Mouse (Mus musculus): Measurements from ENCODE around the gene Gtf3a. TPM values are rescaled to one million over a fixed set of nuclear protein-coding genes. Genes with fewer than 3 reads are reported as not detected.

Gtf3a gene
- 15.2 TPM for polyA plus RNA-seq (2014; fragmentation: Illumina TruSeq; extraction: RNeasy Lipid Tissue Mini Kit (QIAGEN cat#74804); ENCODE audit: low replicate concordance)

DNA sequence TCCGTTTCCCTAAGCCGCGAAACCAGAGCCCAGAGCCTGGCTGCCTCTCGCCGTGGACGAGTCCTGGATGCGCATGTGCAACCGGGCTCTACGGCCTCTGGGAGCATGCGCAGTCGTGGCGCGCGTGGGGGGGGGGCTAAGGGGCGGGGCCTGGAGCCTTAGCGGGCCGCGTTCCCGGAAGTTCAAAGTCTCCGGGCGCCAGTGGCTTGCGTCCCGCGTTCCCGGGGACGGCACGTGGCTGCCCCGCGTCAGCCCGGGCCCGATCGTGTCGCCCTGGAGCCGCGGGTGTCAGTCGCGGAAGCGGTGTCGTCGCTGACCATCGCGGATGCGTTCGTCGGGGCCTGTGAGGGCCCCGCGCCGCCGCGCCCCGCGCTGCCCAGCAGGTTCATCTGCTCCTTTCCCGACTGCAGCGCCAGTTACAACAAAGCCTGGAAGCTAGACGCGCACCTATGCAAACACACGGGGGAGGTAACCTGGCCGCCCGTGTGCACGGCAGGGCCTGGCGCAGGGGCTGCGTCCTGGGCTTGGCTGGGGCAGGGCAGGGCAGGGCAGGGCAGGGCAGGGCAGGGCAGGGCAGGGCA lies at the start of gene Gtf3a:
Gtf3a (plus strand) TSS at position 150 of the 581 bp plus-strand sequence.

DNA sequence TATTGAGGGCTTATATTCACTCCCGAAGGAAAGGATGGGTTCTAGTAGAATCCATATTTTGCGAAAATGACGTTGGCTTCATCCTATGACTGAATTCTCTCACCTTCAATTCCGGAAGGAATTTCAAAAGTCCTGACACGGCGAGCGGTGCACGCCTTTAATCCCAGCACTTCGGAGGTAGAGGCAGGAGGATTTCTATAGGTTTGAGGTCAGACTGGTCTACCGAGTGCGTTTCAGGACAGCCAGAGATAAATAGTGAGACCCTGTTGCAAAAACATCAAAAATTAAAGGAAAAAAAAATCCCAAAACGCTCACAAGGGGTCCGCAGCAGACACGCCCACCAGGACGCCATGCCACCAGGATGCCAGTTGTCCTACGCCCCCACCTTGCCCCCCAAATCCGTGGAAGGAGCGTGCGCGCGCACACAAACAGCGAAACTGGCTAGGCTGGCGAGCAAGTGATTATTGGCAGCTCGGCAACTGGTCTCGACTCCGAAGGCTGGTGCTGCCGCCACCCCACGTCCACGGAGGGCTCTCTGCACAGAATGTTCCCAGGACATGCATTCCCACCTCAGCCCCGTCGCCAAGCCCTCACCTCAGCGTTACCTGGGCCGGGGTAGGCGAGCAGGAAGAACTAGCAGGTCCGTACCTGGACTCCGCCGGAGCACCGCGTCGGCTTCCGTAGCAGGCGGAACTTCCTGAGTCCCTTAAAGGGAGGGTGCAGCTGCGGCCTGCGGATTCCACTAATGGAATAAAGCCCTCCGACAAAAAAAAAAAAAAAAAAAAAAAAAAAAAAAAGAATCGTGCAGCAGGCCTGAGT lies 14.9 kb downstream of the Gtf3a start, which contains the start of gene Mtif3:
Mtif3 (minus strand) TSS at position 683 of the 819 bp plus-strand sequence.

Other genes with a start within 250 kb of the Gtf3a start
- gene Usp12, start 153.7 kb upstream of the Gtf3a start, polyA plus RNA-seq (2014; fragmentation: Illumina TruSeq; extraction: RNeasy Lipid Tissue Mini Kit (QIAGEN cat#74804); ENCODE audit: low replicate concordance), result 123 TPM
- 153 TPM for gene Rpl21, start 115.8 kb upstream of the Gtf3a start, polyA plus RNA-seq (2014; fragmentation: Illumina TruSeq; extraction: RNeasy Lipid Tissue Mini Kit (QIAGEN cat#74804); ENCODE audit: low replicate concordance)
- gene Rasl11a, start 103.6 kb upstream of the Gtf3a start, polyA plus RNA-seq (2014; fragmentation: Illumina TruSeq; extraction: RNeasy Lipid Tissue Mini Kit (QIAGEN cat#74804); ENCODE audit: low replicate concordance), result not detected
- gene Mtif3, start 15.1 kb downstream of the Gtf3a start, polyA plus RNA-seq (2014; fragmentation: Illumina TruSeq; extraction: RNeasy Lipid Tissue Mini Kit (QIAGEN cat#74804); ENCODE audit: low replicate concordance), result 27.2 TPM
- gene Lnx2, start 127.9 kb downstream of the Gtf3a start, polyA plus RNA-seq (2014; fragmentation: Illumina TruSeq; extraction: RNeasy Lipid Tissue Mini Kit (QIAGEN cat#74804); ENCODE audit: low replicate concordance), result 11.8 TPM
- 70.6 TPM for gene Polr1d, start 128.4 kb downstream of the Gtf3a start, polyA plus RNA-seq (2014; fragmentation: Illumina TruSeq; extraction: RNeasy Lipid Tissue Mini Kit (QIAGEN cat#74804); ENCODE audit: low replicate concordance)
- not detected for gene Gsx1, start 240.0 kb downstream of the Gtf3a start, polyA plus RNA-seq (2014; fragmentation: Illumina TruSeq; extraction: RNeasy Lipid Tissue Mini Kit (QIAGEN cat#74804); ENCODE audit: low replicate concordance)

Measured in small intestine, adult 10 weeks (tissue).